Mouse (Mus musculus): ENCODE data around the gene Palm2.

The Palm2 gene

DNA sequence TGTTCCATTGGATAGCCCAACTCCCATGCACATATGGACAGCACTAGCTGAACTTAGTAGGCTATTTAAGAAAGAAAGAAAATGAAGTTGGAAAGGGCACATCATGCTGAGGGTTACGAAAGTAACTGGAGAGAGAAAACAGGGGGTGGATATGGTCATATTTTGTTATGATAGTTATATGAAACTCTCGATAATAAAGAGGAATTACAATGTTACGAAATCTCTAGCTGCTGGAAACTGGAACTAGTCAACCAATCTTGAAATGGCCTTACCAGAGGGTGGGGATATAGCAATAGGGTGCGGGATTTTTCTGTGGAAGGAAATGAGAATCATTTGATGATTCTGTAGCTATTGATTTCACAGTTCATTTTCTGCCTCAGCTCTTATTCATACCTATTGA lies 180.6 kb downstream of the Palm2 start:
- no peak for DNase-seq (ENCODE audit: low spot score)

DNA sequence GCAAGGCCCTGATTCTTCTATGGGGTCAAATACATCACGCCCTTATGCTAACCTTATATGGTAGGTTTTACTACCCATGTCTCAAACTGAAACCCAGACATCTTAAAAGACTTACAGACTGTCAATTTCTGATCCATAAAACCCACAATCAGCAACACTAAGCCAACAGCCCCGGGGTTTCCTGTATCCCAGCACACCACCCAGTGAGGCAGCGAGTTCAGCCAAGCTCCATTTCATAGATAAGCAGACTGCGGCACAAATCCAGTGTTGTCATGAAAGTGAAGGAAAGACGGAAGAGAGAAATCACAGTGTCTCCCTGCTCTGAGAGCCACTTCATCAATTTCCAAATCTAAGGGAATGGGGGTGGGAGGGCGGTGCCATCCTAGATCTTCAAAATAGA lies 184.7 kb downstream of the Palm2 start:
- DNase-seq (ENCODE audit: low spot score): no peak

DNA sequence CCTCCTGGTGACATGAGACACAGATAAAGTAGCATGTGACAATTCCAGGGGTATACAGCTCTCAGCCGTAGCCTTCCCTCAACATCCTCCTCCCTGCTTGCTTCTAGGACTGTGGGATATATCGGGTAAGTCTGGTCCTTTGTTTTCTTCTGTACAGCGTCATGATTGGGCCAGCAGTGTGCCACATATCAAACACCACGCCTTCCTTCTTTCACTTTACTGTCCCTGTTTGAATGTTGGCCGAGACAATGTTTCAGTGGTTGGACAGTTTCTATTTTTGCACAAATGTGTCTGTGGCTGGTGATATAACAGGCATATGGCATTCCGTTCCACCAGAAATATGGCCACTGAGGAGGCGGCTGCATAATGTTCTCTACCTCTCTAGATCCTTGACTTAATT lies 188.8 kb downstream of the Palm2 start:
- no peak for DNase-seq (ENCODE audit: low spot score)

DNA sequence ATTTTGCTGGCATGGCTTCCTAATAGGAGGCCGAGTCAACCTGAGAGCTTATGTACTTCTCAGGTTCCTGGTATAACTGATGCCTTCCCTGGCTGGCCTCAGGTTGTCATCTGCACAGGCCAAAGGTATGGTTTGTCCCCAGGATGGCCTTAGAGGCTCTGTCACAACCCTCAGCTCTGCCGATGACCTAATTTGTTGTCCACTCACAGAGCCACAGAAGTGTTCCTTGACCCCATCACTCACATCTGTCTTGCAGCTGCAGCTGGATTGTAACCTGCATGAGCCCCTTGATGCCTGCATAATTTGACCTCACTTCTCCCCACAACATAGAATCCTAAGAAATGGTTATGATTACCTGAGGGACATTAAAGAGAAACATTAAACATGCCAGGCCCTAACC lies 190.8 kb downstream of the Palm2 start:
- no peak for DNase-seq (ENCODE audit: low spot score)

DNA sequence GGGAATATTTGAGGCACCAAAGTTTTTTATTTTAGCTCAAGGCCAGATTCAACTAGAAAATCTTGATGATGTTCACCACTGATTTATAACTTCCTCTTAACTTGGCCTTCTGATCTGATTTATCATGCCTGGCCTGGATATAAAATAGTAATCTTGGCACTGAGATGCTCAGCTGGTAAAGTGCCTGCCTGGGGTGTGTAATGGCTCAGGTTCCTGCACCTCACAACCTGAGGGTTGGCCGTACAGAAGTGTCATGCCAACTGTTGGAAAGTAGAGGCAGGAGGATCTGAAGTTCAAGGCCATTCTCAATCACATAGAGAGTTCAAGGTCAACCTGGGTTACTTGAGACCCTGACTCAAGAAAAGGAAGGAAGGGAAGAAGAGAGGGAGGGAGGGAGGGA lies 191.3 kb downstream of the Palm2 start:
- DNase-seq (ENCODE audit: low spot score): no peak

DNA sequence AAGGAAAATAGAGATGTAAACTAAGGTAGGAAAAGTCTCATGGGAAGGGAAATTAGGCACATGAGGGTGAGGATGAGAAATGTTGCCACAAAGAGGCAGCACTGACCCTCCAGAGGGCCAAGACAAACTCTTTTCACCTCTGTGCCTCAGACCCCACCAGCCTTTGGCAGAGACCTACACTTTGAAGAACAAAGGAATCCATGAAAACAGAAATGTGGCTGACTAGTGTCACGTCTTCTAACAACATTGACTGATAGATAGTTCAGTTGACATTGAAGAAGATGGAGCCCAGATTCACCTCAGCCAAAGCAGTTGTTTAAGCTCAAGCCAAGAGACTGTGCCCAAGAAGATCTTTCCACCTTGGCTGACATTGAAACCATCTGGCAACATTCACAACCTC lies 191.7 kb downstream of the Palm2 start:
- DNase-seq (ENCODE audit: low spot score): no peak

DNA sequence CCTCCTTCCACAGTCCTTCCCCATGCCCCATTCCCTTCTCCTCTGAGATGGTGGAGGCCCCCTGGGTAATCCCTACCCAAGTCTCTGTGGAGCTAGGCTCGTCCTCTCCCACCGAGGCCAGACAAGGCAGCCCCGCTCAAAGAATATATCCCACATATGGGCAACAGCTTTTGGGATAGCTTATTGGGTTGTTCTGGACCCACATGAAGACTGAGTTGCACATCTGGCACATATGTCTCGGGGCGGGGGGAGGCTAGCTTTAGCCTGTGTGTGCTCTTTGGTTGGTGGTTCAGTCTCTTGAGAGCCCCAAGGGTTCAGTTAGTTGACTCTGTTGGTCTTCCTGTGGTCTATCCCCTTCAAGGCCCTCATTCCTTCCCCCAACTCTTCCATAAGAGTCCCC lies 192.9 kb downstream of the Palm2 start:
- DNase-seq (ENCODE audit: low spot score): no peak

DNA sequence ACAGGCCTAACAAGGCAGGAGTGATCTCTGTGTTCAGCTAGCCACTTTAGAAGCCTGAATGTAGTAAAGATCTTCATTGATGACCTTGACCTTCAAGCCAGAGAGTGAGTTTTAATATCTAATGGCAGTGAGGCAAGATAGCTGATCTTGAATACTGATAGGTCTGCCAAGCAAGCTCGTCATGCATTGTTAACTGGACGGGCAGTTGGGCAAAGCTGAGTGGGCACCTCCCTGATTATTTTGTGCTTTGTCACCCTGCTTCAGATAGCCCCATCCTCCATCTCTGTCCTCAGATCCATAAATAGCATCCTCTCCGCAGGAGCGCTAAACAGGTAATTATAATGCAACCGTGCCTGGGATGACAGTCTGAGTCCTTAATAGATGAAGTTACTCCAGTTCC lies 198.3 kb downstream of the Palm2 start:
- no peak for DNase-seq (ENCODE audit: low spot score)

DNA sequence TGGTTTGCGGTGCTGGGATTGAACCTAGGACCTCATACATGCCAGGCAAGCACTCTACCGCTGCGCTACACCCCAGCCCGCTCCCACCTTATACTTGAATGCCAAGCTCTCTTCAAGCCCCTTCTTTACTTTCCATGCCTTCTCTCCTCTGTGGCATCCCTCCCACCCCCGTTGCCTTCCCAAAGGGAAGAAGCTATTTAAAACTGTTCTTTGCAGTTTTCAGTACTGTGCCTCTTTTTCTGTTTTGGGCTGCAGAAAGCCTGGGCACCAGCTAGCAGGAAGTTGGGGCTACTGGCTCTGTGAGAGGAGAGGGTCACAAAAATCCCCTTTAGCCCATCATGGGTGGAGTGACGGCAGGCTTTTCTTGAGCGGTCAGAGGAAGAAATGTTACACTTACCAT lies 199.0 kb downstream of the Palm2 start:
- DNase-seq (ENCODE audit: low spot score): no peak

DNA sequence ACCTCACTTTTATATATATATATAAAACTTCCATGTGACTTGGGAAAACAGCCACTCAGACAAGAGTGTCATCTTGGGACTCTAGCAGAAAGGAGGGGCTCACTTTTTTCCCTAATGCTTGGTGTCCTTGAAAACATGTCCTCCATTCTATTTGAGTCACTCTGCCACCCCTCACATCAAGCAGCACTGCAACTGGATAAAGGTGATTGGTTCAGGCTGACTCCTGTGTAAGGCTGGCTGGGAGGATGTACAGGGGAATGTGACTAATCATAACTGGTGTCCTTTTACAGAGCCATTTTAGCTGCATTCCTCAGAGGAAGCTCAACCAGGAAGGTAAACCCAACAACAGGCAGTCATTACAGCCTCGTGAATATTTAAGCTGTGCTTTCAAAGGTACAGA lies 200.9 kb downstream of the Palm2 start:
- DNase-seq (ENCODE audit: low spot score): no peak

DNA sequence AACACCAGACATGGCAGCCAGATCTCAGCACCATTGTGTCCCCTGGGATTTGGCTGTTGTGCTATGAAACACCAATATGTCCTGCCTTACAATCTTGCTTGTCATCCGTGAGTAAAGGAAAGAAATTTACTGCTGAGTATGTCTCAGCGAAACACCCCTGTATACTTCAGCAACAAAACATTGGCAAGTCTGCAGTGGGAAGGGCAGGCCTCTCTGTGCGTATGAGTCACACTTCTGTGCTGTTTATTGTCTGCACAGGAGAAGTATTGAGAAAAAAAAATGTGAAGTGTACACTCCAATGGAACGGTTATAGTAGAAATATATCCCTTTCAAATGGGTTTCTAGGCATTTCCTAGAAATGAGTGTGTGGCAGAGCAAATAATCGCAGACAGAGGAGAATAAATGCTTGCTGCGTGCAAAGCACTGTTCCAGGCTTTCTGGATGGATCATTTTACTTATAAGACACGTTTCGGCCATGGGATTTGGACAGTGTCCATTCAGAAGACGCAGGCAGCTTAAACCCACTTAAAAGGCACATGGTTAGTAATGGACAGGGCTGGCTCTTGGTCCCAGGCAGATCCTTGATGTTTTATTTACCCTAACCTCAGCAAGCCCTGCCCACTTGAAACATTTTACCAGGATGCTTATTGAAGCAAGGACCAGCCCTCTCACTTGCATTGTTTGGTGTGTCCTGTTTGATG lies 202.9 kb downstream of the Palm2 start:
- no peak for DNase-seq (ENCODE audit: low spot score)

DNA sequence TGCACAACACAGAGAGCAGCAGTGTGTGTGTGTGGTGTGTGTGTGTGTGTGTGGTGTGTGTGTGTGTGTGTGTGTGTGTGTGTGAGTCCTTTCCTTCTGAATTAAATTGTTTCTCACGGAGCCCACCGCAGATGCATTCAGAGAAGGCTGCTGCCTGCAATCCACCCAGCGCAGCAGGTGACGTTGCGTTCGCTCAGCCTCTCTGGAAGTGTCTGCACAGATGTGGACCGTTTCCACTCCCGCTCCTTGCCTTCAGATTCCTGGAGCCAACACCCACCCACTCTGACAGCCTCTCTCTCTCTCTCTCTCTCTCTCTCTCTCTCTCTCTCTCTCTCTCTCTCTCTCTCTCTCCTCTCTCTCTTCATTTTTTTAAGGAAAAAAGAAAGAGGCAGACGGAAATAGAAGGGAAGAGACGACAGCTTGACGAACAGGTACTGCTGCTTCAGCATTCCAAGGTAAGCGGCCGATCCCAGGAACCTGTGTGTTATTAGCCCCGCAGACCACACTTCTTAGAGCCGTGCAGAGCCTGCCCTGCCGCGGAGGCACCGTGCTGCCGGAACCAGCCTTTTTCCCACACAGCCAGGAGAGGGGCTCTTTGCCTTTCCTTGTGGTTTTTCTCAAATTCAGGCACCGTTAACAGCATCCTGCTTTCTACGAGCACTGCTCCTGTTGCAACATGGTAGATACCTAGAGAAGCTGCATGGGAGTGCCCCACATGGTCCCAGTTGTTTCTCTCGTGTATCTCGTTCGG lies 203.8 kb downstream of the Palm2 start:
- DNase-seq (ENCODE audit: low spot score): no peak

DNA sequence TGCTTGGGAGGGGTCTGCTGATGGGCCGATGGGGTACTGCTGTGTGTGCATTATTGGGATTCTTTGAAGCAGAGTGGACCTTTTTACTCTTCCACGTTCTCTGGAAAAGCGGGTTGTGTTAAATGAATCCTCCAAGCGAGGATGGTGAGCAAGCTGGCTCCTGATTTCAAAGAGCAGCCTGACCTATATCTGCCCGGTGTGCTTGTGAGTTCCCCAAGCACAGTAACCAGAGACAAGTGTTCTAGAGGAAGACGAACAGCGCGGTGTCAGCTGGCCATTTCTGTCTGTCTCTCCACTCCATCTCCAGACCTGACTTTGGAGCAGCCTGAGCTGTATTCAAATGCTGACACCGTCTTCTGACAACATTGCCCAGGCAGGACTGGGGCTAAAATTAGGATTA lies 204.9 kb downstream of the Palm2 start:
- no peak for DNase-seq (ENCODE audit: low spot score)

DNA sequence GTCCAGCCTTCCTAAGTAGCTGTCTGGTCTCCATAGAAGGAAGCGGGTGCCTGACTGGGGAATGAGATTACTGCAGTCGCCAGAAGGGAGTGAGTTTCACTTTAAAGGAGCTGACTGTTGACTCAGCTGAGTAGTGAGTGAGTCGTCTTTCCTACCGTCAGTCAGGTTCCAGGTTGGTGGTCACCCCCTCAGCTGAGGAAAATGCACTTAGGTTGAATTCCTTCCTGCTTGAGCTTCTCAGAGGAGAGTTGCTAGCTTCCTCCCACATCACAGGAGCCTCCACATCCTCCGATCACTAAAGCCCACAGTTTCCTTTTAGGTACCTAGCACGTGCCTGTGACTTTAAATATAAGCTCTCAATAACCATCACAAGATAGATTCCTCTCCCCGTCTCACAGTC lies 206.2 kb downstream of the Palm2 start:
- no peak for DNase-seq (ENCODE audit: low spot score)

DNA sequence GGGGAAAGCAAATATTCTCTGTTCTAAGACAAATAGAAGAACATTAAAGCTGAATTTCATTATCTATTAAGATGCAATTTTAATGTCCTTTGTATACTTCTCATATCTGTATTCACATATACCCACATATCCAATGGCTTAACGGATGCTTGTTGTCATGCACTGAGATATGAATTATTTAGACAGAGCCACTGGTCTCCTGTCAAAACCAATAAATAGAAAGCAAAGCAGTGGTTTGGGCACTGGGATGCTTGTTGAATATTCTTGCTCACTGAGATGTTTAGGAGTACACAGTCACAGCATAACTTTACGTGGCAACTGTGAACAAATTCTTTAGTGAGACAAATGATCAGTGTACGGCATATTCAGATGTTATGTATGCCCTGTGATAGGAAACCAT lies 206.9 kb downstream of the Palm2 start:
- DNase-seq (ENCODE audit: low spot score): no peak

DNA sequence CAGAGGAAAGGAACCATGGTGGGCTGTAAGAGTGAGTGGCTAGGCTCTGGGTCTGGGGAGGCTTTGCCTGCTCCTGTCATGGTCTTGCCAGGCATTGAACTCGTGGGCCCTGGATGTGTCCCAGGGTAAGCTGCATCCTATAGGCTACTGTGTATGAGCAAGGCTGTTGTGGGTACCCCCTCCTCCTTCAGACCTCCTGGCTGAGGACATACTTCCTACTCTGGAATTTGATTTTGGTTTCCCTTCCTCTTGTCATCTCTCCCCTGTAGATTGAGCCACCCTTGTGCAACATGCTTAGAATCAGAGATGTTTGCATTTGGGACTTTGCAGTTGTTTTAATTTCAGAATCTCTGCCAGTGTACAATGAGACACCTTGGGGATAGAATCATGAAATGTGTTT lies 216.9 kb downstream of the Palm2 start:
- DNase-seq (ENCODE audit: low spot score): no peak

DNA sequence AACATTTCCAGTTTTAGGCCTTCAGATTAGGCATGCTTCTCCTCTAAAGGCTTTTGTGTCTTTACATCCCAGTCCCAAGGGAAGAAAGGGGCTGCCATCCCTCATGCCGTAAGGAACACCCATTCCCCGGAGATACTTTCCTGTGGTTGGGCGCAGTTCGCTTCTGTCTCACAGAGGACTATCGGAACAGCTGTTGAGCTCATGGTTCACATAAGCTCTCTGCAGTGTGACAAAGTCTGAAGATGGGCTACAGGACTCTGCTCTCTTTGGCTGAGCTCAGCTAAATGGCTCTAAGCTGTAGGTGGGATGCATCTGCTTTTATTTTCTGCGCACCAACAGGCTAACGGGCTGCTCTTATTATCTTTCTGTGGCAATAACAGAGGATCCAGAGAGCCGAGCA lies 217.5 kb downstream of the Palm2 start:
- DNase-seq (ENCODE audit: low spot score): no peak

DNA sequence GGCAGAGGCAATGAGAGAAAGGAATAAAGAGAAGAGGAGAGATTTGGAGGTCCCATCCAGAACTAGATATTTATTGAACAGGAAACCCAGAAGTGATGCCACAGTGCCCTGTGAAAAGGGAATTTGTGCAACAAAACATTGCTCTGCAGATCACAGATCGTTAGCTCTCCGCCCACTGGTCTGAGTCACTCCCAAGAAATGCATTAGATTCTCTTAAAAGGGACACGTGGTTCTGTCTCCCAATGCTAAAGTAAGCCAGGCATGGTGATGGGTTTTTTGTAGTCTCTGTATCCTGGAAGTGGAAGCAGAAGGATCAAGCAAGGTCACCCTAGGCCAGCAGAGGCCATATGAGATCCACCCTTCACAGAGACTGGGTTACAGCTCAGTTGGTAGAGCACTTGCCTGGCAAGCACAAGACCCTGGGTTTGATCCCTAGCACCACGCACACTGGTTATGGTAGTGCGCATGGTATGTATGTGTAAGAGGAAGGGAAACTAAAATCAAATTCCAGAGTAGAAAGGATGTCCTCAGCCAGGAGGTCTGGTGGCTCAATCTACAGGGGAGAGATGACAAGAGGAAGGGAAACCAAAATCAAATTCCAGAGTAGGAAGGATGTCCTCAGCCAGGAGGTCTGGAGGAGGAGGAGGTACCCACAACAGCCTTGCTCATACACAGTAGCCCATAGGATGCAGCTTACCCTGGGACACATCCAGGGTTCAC lies 218.3 kb downstream of the Palm2 start:
- no peak for DNase-seq (ENCODE audit: low spot score)

DNA sequence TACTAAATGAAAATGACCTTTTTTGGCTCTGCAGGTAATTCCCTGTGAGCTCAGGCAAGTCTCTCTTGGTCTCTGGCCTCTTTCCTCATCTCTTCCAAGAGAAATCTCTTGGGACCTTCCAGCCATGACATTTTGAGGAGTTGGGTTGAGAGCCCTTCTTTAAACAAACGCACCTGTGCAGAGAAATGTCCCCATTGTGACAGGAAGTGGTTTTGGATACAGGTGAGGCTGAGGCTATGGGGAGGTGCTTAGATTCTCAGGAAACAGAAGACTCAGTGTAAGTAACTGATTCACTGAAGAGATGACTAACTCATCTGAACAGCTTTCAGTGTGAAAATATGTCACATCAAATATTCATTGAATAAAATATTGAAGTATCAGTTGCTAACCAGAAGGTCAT lies 221.9 kb downstream of the Palm2 start:
- DNase-seq (ENCODE audit: low spot score): no peak

DNA sequence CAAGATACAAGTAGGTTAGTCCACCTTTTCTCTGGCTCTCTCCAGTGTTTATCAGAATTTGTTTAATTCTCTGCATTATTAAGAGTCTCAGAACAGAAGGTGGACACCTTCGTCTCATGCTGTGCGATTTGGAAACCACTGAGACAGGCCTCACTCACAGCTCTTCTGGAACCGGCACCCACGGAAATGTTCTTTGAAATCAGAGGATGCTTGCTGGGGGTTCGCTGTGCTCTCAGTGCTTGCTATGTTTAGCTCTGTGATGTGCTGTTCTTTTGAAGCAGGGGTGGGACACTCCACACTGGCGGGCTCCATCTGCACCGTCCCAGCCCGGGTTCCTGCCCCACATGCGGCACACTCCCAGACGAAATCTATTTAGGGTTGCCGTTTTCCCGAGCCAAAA lies 222.3 kb downstream of the Palm2 start:
- no peak for DNase-seq (ENCODE audit: low spot score)

DNA sequence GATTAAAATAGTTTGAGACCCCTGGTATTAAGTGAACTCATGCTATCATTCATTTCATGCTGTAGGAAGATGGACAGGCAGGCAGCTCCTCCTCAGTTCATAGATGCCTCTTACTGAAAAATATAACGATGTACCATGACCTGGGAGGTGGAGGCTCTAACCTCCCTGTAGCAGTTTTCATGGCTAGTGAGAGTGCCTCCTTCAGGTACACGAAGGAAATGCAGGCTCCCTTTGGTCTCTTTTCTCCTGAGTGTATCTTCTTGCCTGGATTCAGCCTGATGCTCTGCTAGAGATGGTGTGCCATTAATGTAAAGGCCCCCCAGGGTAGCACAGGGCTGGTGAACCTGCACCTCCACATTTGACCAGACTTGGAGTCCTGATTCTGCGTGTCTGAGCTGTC lies 222.8 kb downstream of the Palm2 start:
- DNase-seq (ENCODE audit: low spot score): no peak

DNA sequence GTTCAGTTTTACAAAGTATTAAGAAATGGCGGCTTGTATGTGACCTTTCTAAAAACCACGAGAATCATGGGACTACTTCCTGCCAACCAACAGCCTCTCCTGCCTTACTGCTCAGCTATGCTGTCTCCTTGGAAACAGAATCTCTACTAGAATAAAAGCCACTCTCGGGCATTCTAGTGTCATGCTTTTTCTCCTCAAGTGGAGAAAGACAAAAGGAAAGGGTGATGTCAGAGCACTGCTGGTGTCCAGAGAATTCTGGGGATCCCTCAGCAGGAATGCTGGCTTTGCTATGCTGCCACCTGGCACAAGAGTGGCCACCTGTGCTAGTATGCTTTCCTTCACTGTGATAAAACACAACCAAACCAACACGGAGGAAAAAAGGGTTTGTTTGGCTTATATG lies 226.4 kb downstream of the Palm2 start:
- no peak for DNase-seq (ENCODE audit: low spot score)

DNA sequence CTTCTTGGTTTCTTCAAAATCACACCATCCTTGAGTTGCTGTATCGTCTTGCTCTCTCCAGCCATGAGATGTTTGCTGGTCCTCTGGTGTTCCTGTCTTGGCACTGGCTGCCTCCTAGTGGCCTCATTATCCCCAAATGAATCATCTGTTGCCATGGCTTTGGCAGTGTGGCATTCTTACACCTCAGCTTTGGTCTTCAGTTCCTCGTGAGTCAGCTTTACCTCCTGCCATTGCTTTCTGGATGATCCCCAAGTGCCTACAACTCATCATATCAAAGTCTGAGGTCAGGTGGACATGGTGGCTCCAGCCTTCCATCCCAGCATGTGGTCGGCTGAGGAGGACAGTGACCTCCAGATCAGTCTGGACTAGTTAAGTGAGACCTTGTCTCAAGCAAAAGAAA lies 232.1 kb downstream of the Palm2 start:
- DNase-seq (ENCODE audit: low spot score): no peak
